17 mouse cellular contexts compared by ENCODE assay signal in genomic region chr7:132074503-132074902, GRCm38 (mm10).
DNase-seq lines count a peak whose midpoint lies in the region.
"Had no signal": no experiment of that assay in that cellular context is flagged by ENCODE, and none has a peak within 500 bp of the region (broad histone marks: within the 10 kb centered on the region; RNA-seq: fewer than 3 reads in every experiment).

No protein-coding gene starts in this region.

- intact Hi-C loops in left cerebral cortex, postnatal 36 days (cut with DNase I) = no loop called here
- intact Hi-C loops in left cerebral cortex, postnatal 14 days (cut with DNase I) = loop anchor here (10.0 kb wide), 1 partner anchor 130 kb away; no protein-coding TSS in a partner anchor

- H3K27ac ChIP-seq in heart, embryonic 10.5 days = no peak overlapping the region
- H3K27ac ChIP-seq: embryonic facial prominence, embryonic 10.5 days; forebrain, embryonic 13.5 days; hindbrain, embryonic 13.5 days had no signal

- H3K4me1 ChIP-seq in heart, embryonic 10.5 days = no peaks in the 10 kb centered on the region
- H3K4me1 ChIP-seq: forebrain, embryonic 13.5 days; hindbrain, embryonic 13.5 days had no signal

- no peaks in the 10 kb centered on the region for H3K36me3 ChIP-seq in heart, embryonic 10.5 days
- H3K36me3 ChIP-seq: embryonic facial prominence, embryonic 10.5 days; hindbrain, embryonic 13.5 days had no signal

- WGBS in heart, embryonic 10.5 days = 70% methylated on average over 3 of the region's 3 CpGs

- DNase-seq in layer of hippocampus, adult 11-12 months (ENCODE audit: low spot score) = peak; percentile 16
- no peak for DNase-seq in layer of hippocampus, postnatal 25 days (ENCODE audit: extremely low spot score in 1 of 2, low spot score in 1 of 2)
- DNase-seq in left cerebral cortex, postnatal 36 days (ENCODE audit: low spot score in 2 of 2) = peak; percentile 30 to 33
- no peak for DNase-seq in left cerebral cortex, postnatal 14 days (ENCODE audit: low spot score in 2 of 2)
- peak; percentile 41 for DNase-seq in Muller cell, postnatal 12 days (ENCODE audit: inconsistent ontology term)
- DNase-seq in right cerebral cortex, postnatal 36 days (ENCODE audit: low spot score in 2 of 2) = peak; percentile 25 to 32
- DNase-seq in heart, embryonic 10.5 days (ENCODE audit: low spot score) = no peak
- DNase-seq: adrenal gland, postnatal 14 days; cerebellum, adult 2 months; cerebellum, postnatal 10 days; forebrain, postnatal 0 days; gastrocnemius, postnatal 36 days; heart, postnatal 10 days had no signal

- H3K4me3 ChIP-seq in heart, embryonic 10.5 days = no peak overlapping the region
- H3K4me3 ChIP-seq: embryonic facial prominence, embryonic 10.5 days; forebrain, embryonic 13.5 days; hindbrain, embryonic 13.5 days had no signal

- no peaks in the 10 kb centered on the region for H3K9me3 ChIP-seq in heart, embryonic 10.5 days
- H3K9me3 ChIP-seq: embryonic facial prominence, embryonic 10.5 days; forebrain, embryonic 13.5 days; hindbrain, embryonic 13.5 days had no signal

- peaks cover 5% of the 10 kb centered on the region; the same call in 1 of the 2 replicates for H3K27me3 ChIP-seq in heart, embryonic 10.5 days (ENCODE audit: insufficient read depth, poor library complexity, severe bottlenecking)
- H3K27me3 ChIP-seq: forebrain, embryonic 13.5 days; hindbrain, embryonic 13.5 days; Patski had no signal

Comparison
In these comparisons a context has a peak if more than half of its experiments do, and no peak if none do; other contexts are left out.
1. DNase-seq: peak in layer of hippocampus, adult 11-12 months (single experiment), left cerebral cortex, postnatal 36 days (2 of 2), Muller cell, postnatal 12 days (single experiment) and right cerebral cortex, postnatal 36 days (2 of 2); none in layer of hippocampus, postnatal 25 days (0 of 2), left cerebral cortex, postnatal 14 days (0 of 2) and heart, embryonic 10.5 days (single experiment).